Mouse (Mus musculus) midbrain, embryonic 12.5 days (tissue): Measurements from ENCODE around the gene Emb. TPM values are rescaled to one million over a fixed set of nuclear protein-coding genes. Genes with fewer than 3 reads are reported as not detected.

Experiments
- ATAC-seq: fragments of 200-750 bp; cut with Nextera tagmentation; 2 replicates; pipeline ENCODE4 v1.8.0; 2017; ENCODE audit warnings: low read depth, moderate TSS enrichment, moderate library complexity; ENCODE audit not compliant: low FRiP score
- H3K27ac ChIP-seq: fragments of 300-500 bp; sonication (generic); replicated peaks from 2 replicates; pipeline ENCODE4 v1.5.1; 2016; ENCODE audit warnings: mild to moderate bottlenecking
- H3K27me3 ChIP-seq: fragments of 300-500 bp; sonication (generic); 2 replicates; pipeline ENCODE4 v1.6.1; 2016; ENCODE audit warnings: mild to moderate bottlenecking
- H3K36me3 ChIP-seq: fragments of 300-500 bp; sonication (generic); 2 replicates; pipeline ENCODE4 v1.6.1; 2016
- H3K4me1 ChIP-seq: fragments of 300-500 bp; sonication (generic); 2 replicates; pipeline ENCODE4 v1.6.1; 2016
- H3K4me2 ChIP-seq: fragments of 300-500 bp; sonication (generic); replicated peaks from 2 replicates; pipeline ENCODE4 v1.6.1; 2016; ENCODE audit warnings: mild to moderate bottlenecking, moderate library complexity
- H3K4me3 ChIP-seq: fragments of 300-500 bp; sonication (generic); 2 replicates; pipeline ENCODE4 v1.5.1; 2016; ENCODE audit warnings: mild to moderate bottlenecking
- H3K9ac ChIP-seq: fragments of 300-500 bp; sonication (generic); replicated peaks from 2 replicates; pipeline ENCODE4 v1.6.1; 2016; ENCODE audit warnings: mild to moderate bottlenecking, moderate library complexity
- H3K9me3 ChIP-seq: fragments of 300-500 bp; sonication (generic); 2 replicates; pipeline ENCODE4 v1.6.1; 2016; ENCODE audit warnings: mild to moderate bottlenecking
- WGBS: fragments of 180-500 bp; shearing (Covaris S2); methylation state at CpG from one replicate; pipeline ENCODE4 v1.1.7; 2016; 5-methylcytosine and 5-hydroxymethylcytosine counted together
- polyA plus RNA-seq: library from polyadenylated mRNA; unstranded; fragments of >200 nt; fragmentation: Nextera tagmentation; extraction: Ambion mirVana; gene quantifications from 2 replicates; pipeline ENCODE4 v1.2.1, GENCODE M21; 2016

The Emb gene
- polyA plus RNA-seq, 1 experiment from 2014 or later = 23.4 TPM

- Histone ChIP-seq H3K27ac (no peak overlapping the region), H3K4me2 (no peak overlapping the region), H3K36me3 (no peaks in the 10 kb centered on the region), H3K9me3 (no peaks in the 10 kb centered on the region), H3K27me3 (no peaks in the 10 kb centered on the region), H3K9ac (no peak overlapping the region), H3K4me1 (no peaks in the 10 kb centered on the region), H3K4me3 (no peak overlapping the region)
- WGBS = 91% methylated on average over 14 of the region's 14 CpGs
- no peak for ATAC-seq
Observed at GRCm38 (mm10) chr13:117267963-117268362, 59.6 kb downstream of the Emb start.

DNA sequence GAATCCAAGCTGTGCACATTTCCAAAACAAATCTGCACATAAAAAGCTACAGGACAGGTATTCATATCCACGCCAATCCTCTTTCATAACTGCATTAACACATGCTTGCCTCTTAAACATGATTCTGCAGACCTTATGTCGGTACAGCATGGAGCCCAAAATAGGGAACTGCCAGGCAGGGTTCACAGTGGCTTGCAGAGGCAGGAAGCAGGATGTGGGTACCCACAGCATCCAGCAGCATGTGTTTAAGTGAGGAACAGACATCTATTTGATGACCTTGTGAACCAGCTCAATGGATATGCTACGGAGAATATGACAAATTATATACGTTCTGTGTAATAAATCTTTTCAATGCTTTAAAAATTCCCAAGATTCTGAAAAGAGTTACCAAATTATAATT, 75.7 kb downstream of the Emb start:
- 90% methylated on average over 4 of the region's 4 CpGs for WGBS
- no peak for ATAC-seq

GRCm38 (mm10) chr13:117286939-117287338, 78.6 kb downstream of the Emb start:
- no peak overlapping the region for H3K9ac ChIP-seq
- H3K27me3 ChIP-seq = no peaks in the 10 kb centered on the region
- H3K4me1 ChIP-seq = 0 out of 2 replicates have a peak, but pooled peaks cover 4% of the 10 kb centered on the region
- H3K36me3 ChIP-seq = no peaks in the 10 kb centered on the region
- H3K4me2 ChIP-seq = no peak overlapping the region
- H3K27ac ChIP-seq = no peak overlapping the region
- ATAC-seq = no peak
- no peaks in the 10 kb centered on the region for H3K9me3 ChIP-seq
- WGBS = 94% methylated on average over 2 of the region's 2 CpGs
- no peak overlapping the region for H3K4me3 ChIP-seq

More for the DNA sequence above, 75.7 kb downstream of the Emb start:
- H3K9ac ChIP-seq = no peak overlapping the region
- H3K4me1 ChIP-seq = no peaks in the 10 kb centered on the region
- no peaks in the 10 kb centered on the region for H3K36me3 ChIP-seq
- H3K27me3 ChIP-seq = no peaks in the 10 kb centered on the region
- no peak overlapping the region for H3K4me3 ChIP-seq
- H3K9me3 ChIP-seq = no peaks in the 10 kb centered on the region
- H3K4me2 ChIP-seq = no peak overlapping the region
- H3K27ac ChIP-seq = no peak overlapping the region

DNA sequence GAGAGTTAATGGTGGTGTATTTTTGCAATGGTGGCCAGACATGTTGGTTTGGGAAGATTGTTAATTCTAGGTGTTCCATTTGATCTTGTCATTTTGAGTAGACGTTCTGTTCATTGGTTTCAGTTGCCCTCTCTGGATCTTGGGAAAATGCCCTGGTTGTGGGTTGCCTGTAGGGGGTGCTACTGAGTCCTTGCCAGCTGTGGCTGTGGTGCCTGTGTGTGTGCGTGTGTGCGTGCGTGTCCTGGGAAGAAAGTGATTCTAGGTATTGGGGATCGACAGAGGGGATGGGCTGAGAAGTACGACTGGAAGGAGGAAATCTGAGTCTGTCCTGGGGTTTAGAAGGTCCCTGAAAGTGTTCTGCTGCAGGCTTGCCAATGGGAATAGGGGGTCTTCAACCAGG, 79.1 kb downstream of the Emb start:
- Histone ChIP-seq H3K4me3 (no peak overlapping the region), H3K4me1 (0 out of 2 replicates have a peak, but pooled peaks cover 4% of the 10 kb centered on the region), H3K27me3 (no peaks in the 10 kb centered on the region), H3K4me2 (no peak overlapping the region), H3K36me3 (no peaks in the 10 kb centered on the region), H3K9ac (no peak overlapping the region), H3K9me3 (no peaks in the 10 kb centered on the region), H3K27ac (no peak overlapping the region)
- WGBS = 84% methylated on average over 6 of the region's 6 CpGs
- no peak for ATAC-seq

GRCm38 (mm10) chr13:117289494-117290270, 81.3 kb downstream of the Emb start:
- WGBS = 30% methylated on average over 17 of the region's 17 CpGs
- 0 out of 2 replicates have a peak overlapping the region, but pooled peaks have one; percentile 3 for H3K4me3 ChIP-seq
- 0 out of 2 replicates have a peak, but pooled peaks cover 4% of the 10 kb centered on the region for H3K4me1 ChIP-seq
- no peak overlapping the region for H3K9ac ChIP-seq
- H3K9me3 ChIP-seq = no peaks in the 10 kb centered on the region
- peak; percentile 84 for ATAC-seq
- no peaks in the 10 kb centered on the region for H3K36me3 ChIP-seq
- peak overlapping the region; percentile 30 for H3K4me2 ChIP-seq
- H3K27me3 ChIP-seq = no peaks in the 10 kb centered on the region
- H3K27ac ChIP-seq = no peak overlapping the region

DNA sequence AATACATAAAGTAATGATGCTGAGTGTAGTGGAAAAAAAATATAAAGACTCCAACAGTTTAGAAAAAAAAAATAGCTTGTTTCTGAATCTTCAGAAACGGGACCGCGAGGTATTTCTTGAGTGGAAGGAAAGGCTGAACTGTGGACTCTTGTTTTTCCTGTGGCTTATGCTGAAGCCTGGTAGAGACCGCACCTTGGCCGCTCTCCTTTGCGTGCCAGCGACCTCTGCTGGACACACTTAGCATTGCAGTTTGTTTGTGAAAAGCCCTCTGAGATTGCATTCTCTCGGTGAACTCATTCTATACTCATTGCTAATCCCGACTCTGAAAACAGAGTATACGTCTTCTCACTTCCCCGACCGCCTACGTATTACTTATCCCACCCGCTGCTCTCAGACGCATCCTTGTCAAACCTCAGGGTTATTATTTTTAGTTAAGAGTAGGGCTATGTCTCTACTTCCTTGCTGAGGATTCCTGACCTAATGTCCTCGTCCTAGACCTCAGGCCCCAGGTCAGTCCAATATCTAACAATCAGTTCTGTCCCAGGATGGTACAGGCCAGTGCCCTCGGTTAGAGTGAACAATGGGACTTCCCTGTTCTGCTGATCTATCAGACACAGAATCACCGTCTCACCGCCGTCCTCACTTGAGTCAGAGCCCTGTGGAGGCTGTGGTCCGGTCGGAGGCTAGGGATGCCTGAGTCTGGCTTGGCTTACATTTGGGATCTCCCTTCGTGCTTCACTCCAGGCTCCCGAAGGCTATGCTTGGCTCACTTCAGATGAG, 103.3 kb downstream of the Emb start:
- peak; percentile 83 for ATAC-seq
- Histone ChIP-seq H3K27ac (no peak overlapping the region), H3K27me3 (no peaks in the 10 kb centered on the region), H3K9ac (no peak overlapping the region), H3K36me3 (no peaks in the 10 kb centered on the region), H3K4me1 (no peaks in the 10 kb centered on the region), H3K4me2 (peak overlapping the region; percentile 25), H3K9me3 (no peaks in the 10 kb centered on the region), H3K4me3 (no peak overlapping the region)
- WGBS = 28% methylated on average over 24 of the region's 24 CpGs

Other genes starting within 250 kb of the Emb start
- gene Parp8, start 183.0 kb upstream of the Emb start, polyA plus RNA-seq = 16.1 and 18.9 TPM in 2 replicates
- 0.85 and 1.3 TPM in 2 replicates for gene Gm17509, start 12.5 kb downstream of the Emb start, polyA plus RNA-seq